Mouse (Mus musculus) brain, embryonic 14.5 days (tissue): ENCODE data around the gene Kcnab2.

Experiments
- CTCF ChIP-seq: fragments of 200-500 bp; IDR thresholded peaks from 2 replicates; pipeline ENCODE4 v1.5.1; 2012; ENCODE audit warnings: inconsistent platforms, mild to moderate bottlenecking, moderate library complexity, borderline replicate concordance; ENCODE audit not compliant: insufficient read depth, insufficient read length; ENCODE audit errors: extremely low read depth
- POLR2A ChIP-seq: fragments of 200-500 bp; IDR thresholded peaks from 2 replicates; pipeline ENCODE4 v1.6.1; 2012; ENCODE audit warnings: mild to moderate bottlenecking, inconsistent platforms, borderline replicate concordance; ENCODE audit not compliant: poor library complexity, insufficient read depth, insufficient read length, severe bottlenecking; ENCODE audit errors: extremely low read depth

- no peak for TF ChIP-seq POLR2A
- no peak for TF ChIP-seq CTCF
Measured at GRCm38 (mm10) chr4:152405671-152406201, 71.9 kb downstream of the Kcnab2 start.
